Mouse (Mus musculus) cerebellum, adult 8-10 months (tissue): ENCODE measurements around the gene Cox19.

Source experiments
- DNase-seq: peaks from one replicate; pipeline ENCODE4 v3.0.0; 2022

The Cox19 gene

GRCm38 (mm10) chr5:139326111-139326696 is 25.0 kb downstream of the Cox19 start:
- DNase-seq = no peak

GRCm38 (mm10) chr5:139325395-139325966 is 25.7 kb downstream of the Cox19 start, which contains the start of gene Adap1:
Adap1 (minus strand) TSS chr5:139325622.
- peak; percentile 73 for DNase-seq

- peak; percentile 78 for DNase-seq
Measured at GRCm38 (mm10) chr5:139324691-139325394, 26.4 kb downstream of the Cox19 start.

- peak; percentile 58 for DNase-seq
Measured at GRCm38 (mm10) chr5:139324045-139324491, 27.1 kb downstream of the Cox19 start.

GRCm38 (mm10) chr5:139323260-139323924 is 27.8 kb downstream of the Cox19 start:
- peak; percentile 58 for DNase-seq

- DNase-seq = no peak
Measured at GRCm38 (mm10) chr5:139321331-139321730, 29.9 kb downstream of the Cox19 start.

- DNase-seq = no peak
Measured at GRCm38 (mm10) chr5:139320424-139320823, 30.8 kb downstream of the Cox19 start.

- DNase-seq = no peak
Measured at GRCm38 (mm10) chr5:139317751-139318504, 33.3 kb downstream of the Cox19 start.

- DNase-seq = no peak
Measured at GRCm38 (mm10) chr5:139316982-139317675, 34.1 kb downstream of the Cox19 start.

GRCm38 (mm10) chr5:139314941-139315642 is 36.1 kb downstream of the Cox19 start:
- DNase-seq = no peak

GRCm38 (mm10) chr5:139313536-139313935 is 37.7 kb downstream of the Cox19 start:
- DNase-seq = no peak

GRCm38 (mm10) chr5:139311822-139312221 is 39.4 kb downstream of the Cox19 start:
- no peak for DNase-seq

GRCm38 (mm10) chr5:139310477-139310876 is 40.7 kb downstream of the Cox19 start:
- DNase-seq = no peak

- DNase-seq = no peak
Measured at GRCm38 (mm10) chr5:139309946-139310345, 41.3 kb downstream of the Cox19 start.

- DNase-seq = no peak
Measured at GRCm38 (mm10) chr5:139303646-139304061, 47.6 kb downstream of the Cox19 start.

- DNase-seq = no peak
Measured at GRCm38 (mm10) chr5:139302101-139302500, 49.1 kb downstream of the Cox19 start.

- DNase-seq = no peak
Measured at GRCm38 (mm10) chr5:139297745-139298144, 53.5 kb downstream of the Cox19 start.

GRCm38 (mm10) chr5:139297092-139297491 is 54.1 kb downstream of the Cox19 start:
- no peak for DNase-seq

GRCm38 (mm10) chr5:139294089-139294488 is 57.1 kb downstream of the Cox19 start:
- no peak for DNase-seq

- DNase-seq = no peak
Measured at GRCm38 (mm10) chr5:139291811-139292560, 59.2 kb downstream of the Cox19 start.
